Comparison of ENCODE assay signal across 8 mouse cellular contexts in genomic region chrX:98937555-98938294, GRCm38 (mm10). TPM values are rescaled to one million over a fixed set of nuclear protein-coding genes. Genes with fewer than 3 reads are reported as not detected.
A peak's percentile ranks its signal among the peaks of the same experiment; 100 is the strongest.
DNase-seq lines count a peak whose midpoint lies in the region.

No protein-coding gene starts in this region.

- peaks cover 7% of the 10 kb centered on the region; the same call in 1 of the 2 replicates for H3K36me3 ChIP-seq in hindbrain, embryonic 10.5 days

- 0 out of 2 replicates have a peak, but pooled peaks cover 4% of the 10 kb centered on the region for H3K9me3 ChIP-seq in hindbrain, embryonic 10.5 days

- peak; percentile 79 for DNase-seq in MEL-GATA-1-ER (ENCODE audit: extremely low read depth, low read depth)
- DNase-seq in cerebellum, adult 8-10 months: peak; percentile 92
- DNase-seq in forelimb bud, embryonic 11.5 days (ENCODE audit: low read depth, low spot score): peak; percentile 91
- peak; percentile 93 for DNase-seq in hindbrain, embryonic 10.5 days (ENCODE audit: low spot score)
- DNase-seq in layer of hippocampus, postnatal 10 days (ENCODE audit: low spot score in 2 of 2): peak; percentile 92 to 94
- peak; percentile 95 for DNase-seq in lung, postnatal 10 days
- peak; percentile 93 for DNase-seq in ovary, postnatal 36 days (ENCODE audit: low spot score)
- DNase-seq in thymus, postnatal 25 days: peak; percentile 93

- WGBS in hindbrain, embryonic 10.5 days: 21% methylated on average over 57 of the region's 57 CpGs

- peaks cover 8% of the 10 kb centered on the region; the same call in 1 of the 2 replicates for H3K4me1 ChIP-seq in hindbrain, embryonic 10.5 days (replicated peaks)

- peak overlapping the region; percentile 91 for H3K27ac ChIP-seq in hindbrain, embryonic 10.5 days

- H3K27me3 ChIP-seq in hindbrain, embryonic 10.5 days (ENCODE audit: insufficient read depth, poor library complexity, severe bottlenecking): 0 out of 2 replicates have a peak, but pooled peaks cover 6% of the 10 kb centered on the region

- peak overlapping the region; percentile 63 for H3K4me3 ChIP-seq in hindbrain, embryonic 10.5 days

RNA-seq across cellular contexts. Expression of gene Yipf6, which starts 1.6 kb away (rescaled TPM):
- polyA plus RNA-seq in hindbrain, embryonic 10.5 days (2016; fragmentation: Nextera tagmentation; extraction: Ambion mirVana): 15.6 and 20.0 TPM in 2 replicates
- 10 to 100 TPM; 35.9 to 37.2 TPM for total RNA-seq in layer of hippocampus, postnatal 10 days (2021)

RNA-seq across cellular contexts. Expression of gene Ophn1, which starts 46.9 kb away (rescaled TPM):
- polyA plus RNA-seq in hindbrain, embryonic 10.5 days (2016; fragmentation: Nextera tagmentation; extraction: Ambion mirVana): 15.6 and 20.9 TPM in 2 replicates
- total RNA-seq in layer of hippocampus, postnatal 10 days (2021): 10 to 100 TPM; 38.1 to 40.3 TPM

Comparison
In these comparisons a context has a peak if more than half of its experiments do, and no peak if none do; other contexts are left out.
1. Peak in every context shown above with its lines: DNase-seq, H3K4me3 ChIP-seq and H3K27ac ChIP-seq.